Mouse (Mus musculus) kidney, adult 2 months (tissue): ENCODE data around the gene Park7.

Source experiments
- CTCF ChIP-seq: fragments of 200-500 bp; conservative IDR thresholded peaks from 2 replicates; pipeline ENCODE4 v1.5.1; 2011; ENCODE audit warnings: low read depth, mild to moderate bottlenecking, control low read depth, low read length, moderate library complexity, mixed read lengths; ENCODE audit not compliant: insufficient read depth, insufficient read length
- POLR2A ChIP-seq: fragments of 200-500 bp; IDR thresholded peaks from one replicate; pipeline ENCODE4 v1.6.1; 2011; ENCODE audit warnings: low read depth, low read length, control low read depth

- TF ChIP-seq POLR2A (no peak), CTCF (no peak)
Observed at GRCm38 (mm10) chr4:150875393-150875792, 38.8 kb downstream of the Park7 start.
